Mouse (Mus musculus): ENCODE data around the gene Spata16. TPM values are rescaled to one million over a fixed set of nuclear protein-coding genes. Genes with fewer than 3 reads are reported as not detected.

The Spata16 gene
- total RNA-seq, 2 experiments from 2014 or later: not detected

DNA sequence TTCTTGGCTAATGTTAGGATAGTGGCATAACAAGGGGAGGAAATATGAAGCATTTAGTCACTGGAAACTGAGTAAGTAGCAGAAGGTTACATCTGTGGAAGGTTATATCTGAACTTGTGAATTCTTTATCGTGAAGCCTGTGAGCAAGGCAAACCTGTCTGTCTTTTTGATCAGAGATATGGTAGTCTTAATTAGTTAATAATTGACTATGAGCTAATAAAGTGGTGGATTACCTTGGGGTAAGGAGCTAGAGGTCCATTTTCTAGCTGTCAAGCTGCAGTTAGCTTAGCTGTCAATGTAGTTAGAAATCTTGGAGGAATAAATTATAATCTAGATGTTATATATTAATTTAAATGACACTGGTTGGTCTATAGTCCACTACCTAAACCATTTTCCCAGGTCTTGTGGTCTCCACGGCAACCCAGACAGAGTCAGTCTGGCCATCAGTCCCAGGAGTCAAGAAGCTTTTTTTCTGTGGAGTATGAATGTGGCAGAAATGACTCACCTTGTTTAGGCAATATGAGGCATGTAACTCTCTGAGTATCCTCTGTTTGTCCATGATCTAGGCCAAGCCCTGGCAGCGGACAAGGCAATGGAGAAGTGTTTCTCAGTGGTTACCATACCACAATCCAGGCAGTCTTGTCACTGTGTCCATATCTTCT is 331.6 kb downstream of the Spata16 start:
- intact Hi-C loops (cut with DNase I): no loop called here
- DNase-seq: no peak

DNA sequence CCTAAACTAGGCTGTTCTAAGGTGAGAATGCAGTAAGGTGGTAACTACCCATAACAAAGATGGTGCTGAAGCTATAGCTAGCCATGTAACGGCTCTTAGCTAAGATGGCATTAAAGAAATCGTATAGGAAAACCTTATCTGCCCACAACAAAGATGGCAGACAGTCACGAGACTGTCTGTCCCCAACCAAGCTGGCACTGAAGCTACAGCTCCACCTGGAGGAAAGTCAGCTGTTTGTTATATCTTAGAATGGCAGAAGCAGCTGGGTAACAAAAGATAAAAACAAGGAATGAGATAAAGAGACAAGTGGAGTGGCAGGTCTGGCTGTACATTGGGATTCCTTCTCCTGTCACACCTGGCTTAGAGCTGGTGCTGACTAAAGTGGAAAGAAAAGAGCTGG is 333.1 kb downstream of the Spata16 start:
- intact Hi-C loops (cut with DNase I): no loop called here
- DNase-seq: no peak

GRCm38 (mm10) chr3:26971276-26971675 is 333.9 kb downstream of the Spata16 start:
- no peak for DNase-seq
- intact Hi-C loops (cut with DNase I): no loop called here

DNA sequence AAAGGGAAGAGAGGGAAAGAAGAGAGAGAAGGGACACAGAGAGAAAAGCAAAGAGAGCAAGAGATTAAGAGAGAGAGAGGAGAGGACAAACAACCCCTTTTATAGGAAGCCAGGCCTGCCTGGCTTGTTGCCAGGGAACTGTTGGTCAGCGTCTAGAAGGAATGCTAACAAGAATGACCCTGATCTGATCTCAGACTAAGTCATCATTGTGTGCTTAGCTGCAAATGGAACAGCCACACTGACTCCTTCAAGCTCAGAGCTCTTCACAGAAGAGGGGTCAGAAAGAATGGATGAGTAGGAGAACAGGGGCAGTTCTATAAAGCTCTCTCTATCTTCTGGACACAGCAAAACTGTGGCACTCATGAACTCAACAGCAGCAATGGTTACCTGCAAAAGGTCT is 334.7 kb downstream of the Spata16 start:
- DNase-seq: peak; percentile 8
- intact Hi-C loops (cut with DNase I): no loop called here

DNA sequence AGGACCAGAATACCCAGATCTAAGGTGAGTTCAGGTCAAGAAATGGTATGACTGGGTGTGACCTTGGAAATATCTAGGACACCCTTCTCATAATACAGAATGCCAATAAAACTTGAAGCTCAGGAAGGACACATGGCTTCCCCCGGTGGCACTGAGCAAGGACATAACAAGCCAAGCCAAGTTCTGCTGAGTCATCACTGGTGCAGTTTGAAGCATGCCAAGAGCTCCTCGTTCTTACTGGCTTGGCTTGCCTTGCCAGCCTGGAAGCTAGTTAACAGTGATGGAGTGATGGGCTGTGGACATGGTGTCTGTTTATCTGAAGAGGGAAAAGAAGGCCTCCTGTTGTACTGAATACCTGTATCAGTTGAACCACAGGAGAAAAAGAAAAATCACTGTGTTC is 342.2 kb downstream of the Spata16 start:
- intact Hi-C loops (cut with DNase I): no loop called here
- DNase-seq: no peak

- no peak for DNase-seq
- intact Hi-C loops (cut with DNase I): no loop called here
These were observed 343.0 kb downstream of the Spata16 start for GRCm38 (mm10) chr3:26980371-26980770.

- intact Hi-C loops (cut with DNase I): no loop called here
These were observed 344.7 kb downstream of the Spata16 start for GRCm38 (mm10) chr3:26981979-26982623.

GRCm38 (mm10) chr3:26983749-26984148 is 346.3 kb downstream of the Spata16 start:
- intact Hi-C loops (cut with DNase I): no loop called here

More at GRCm38 (mm10) chr3:26981979-26982623, 344.7 kb downstream of the Spata16 start:
- no peak for DNase-seq

GRCm38 (mm10) chr3:27006844-27007243 is 369.4 kb downstream of the Spata16 start:
- no peak for DNase-seq
- intact Hi-C loops (cut with DNase I): no loop called here

More at GRCm38 (mm10) chr3:26983749-26984148, 346.3 kb downstream of the Spata16 start:
- DNase-seq: no peak

DNA sequence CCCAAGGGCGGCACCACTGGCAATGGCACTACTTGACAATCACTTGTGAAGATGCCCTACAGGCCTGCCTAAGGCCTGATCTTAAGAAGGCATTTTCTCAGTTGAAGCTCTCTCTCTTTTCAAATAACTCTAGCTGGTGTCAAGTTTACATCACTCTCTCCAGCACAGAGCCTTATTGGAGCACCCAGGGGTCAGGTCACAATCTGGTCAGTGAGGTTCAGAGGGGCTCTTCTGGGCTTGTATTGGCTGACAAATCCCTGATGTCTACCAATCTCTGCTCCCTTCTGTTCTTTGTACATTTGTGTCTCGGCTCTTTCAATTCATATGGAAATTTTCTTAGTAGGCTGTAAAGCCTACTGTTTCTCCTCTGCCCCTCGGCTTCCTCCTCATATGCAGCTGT is 390.5 kb downstream of the Spata16 start:
- intact Hi-C loops (cut with DNase I): no loop called here

DNA sequence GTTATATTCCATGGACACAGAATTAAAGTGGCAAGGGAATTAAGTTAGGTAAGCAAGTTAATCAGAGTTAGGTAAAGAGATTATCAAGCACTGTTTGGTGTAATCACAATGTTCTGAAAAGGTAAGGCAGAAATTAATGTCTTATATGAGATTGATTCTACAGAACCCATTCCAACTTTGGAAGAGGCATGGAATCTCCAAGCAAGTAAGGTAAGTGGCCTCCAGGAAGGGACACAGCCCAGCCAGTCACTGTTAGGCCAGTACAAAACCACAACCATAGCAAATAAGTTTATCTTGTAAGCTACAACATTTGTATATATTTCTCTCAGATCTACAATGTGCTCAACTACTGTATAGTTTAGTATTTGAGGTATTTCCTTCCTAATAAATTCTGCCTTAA is 391.1 kb downstream of the Spata16 start:
- no peak for DNase-seq
- intact Hi-C loops (cut with DNase I): no loop called here

More for the DNA sequence above, 390.5 kb downstream of the Spata16 start:
- no peak for DNase-seq

- DNase-seq: no peak
- intact Hi-C loops (cut with DNase I): no loop called here
These were observed 392.8 kb downstream of the Spata16 start for GRCm38 (mm10) chr3:27030067-27030857.

Small RNAs within 50 kb of the gene (microRNA-seq; reads per million reads assigned to microRNA genes)
- gene Gm25773 (not detected), gene Gm44464 (not detected)
